Mouse (Mus musculus) T-cell, adult 2 months (primary cell): Measurements from ENCODE around the gene Trappc4.
"Not testable (repeated sequence)": the region's sequence is repeated elsewhere in the genome, so short reads cannot be mapped to it uniquely, and the experiment has no call there.

ENCODE experiments used
- DNase-seq: peaks from one replicate; pipeline ENCODE4 v3.0.0; 2022; ENCODE audit warnings: low spot score

Gene Trappc4

DNA sequence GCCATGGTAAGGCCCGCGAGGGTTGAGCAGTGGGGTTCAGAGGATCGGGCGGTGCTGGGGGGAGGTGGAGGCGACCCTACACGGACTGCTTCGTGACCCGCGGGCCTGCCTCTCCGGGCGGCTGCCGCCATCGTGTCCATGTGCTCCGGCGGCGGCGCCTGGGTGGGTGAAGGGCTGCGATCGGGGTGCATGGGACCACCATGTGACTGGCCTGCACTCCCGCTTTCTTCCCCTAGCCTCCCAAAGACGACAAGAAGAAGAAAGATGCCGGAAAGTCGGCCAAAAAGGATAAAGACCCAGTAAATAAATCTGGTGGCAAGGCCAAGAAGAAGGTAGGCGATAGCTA lies 325 bp upstream of the Trappc4 start:
- DNase-seq: no peak

DNA sequence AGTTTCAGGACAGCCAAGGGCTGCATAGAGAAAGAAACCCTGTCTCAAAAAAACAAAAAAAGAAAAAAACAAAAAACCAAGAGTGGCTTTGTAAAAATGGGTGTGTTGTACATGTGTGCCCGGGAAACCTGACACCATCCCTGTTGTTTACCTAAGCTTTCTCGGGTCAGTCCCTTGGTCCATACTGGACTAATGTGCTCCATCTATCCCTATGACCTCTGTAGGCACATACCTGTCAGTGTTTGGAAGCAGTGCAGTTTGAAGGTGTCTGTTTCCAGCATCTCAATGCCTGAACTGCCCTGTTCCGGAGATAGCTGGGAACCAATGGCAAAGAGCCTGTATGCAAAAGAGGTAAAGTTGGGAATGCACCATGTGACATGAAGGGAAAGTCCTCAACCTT lies 2.4 kb downstream of the Trappc4 start:
- DNase-seq: no peak

GRCm38 (mm10) chr9:44401081-44401480 lies 6.3 kb downstream of the Trappc4 start:
- DNase-seq: no peak

DNA sequence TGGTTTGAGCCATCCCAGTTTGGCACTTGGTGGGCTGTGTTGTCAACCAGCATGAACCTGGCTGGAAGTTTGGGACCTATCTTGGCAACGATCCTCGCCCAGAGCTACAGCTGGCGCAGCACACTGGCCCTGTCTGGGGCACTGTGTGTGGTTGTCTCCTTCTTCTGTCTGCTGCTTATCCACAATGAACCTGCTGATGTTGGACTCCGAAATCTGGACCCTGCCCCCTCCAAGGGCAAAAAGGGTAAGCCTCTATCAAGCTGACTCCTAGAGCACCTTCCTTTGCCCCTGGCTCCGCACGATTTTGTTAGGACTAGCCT lies 7.6 kb downstream of the Trappc4 start:
- DNase-seq: no peak

DNA sequence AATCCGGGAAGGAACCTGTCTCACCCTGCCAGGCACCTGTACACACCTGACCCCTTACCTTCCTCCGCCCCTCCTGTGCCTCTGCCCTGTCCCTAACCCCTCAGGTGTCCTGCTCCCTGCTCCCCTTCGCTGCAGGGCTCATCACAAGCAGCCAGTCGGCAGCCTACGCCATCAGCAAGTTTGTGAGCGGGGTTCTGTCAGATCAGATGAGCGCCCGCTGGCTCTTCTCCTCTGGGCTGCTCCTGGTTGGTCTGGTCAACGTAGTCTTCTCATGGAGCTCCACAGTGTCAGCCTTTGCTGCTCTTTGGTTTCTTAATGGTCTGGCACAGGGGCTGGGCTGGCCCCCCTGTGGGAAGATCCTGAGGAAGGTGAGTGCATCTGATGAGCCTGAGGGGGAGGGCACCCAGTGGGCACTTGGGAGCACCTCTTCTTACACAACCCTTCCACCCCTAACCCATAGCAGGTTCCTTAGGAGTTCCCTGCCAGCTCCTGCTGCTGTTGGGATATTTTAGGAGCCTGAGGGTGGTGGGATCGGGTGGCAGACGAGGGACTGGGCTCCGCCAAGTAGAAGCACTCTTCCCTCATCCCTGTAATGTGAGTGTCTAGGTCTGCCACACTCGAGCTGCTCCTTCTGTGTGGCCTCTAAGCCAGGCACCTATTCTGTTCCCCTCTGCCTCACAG lies 8.1 kb downstream of the Trappc4 start:
- DNase-seq: no peak

DNA sequence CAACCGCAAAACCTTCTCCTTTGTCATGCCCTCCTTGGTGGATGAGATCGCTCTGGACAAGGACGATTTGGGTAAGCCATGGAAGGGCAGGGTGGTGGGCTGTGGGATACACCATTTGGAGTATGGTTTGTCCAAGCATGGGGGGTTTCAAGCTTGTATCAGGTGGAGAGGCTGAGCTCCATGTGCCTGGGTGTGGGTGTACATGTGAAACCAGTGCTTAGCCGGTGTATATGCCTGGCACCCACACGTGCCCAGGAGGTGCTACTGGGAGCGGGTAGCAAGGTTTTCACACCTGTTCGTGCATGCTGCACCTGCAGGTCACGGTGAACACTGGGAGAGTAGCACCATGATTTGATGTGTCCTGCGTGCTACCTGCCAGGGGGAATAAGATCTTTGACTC lies 8.8 kb downstream of the Trappc4 start:
- no peak for DNase-seq

- no peak for DNase-seq
These were observed 9.3 kb downstream of the Trappc4 start for GRCm38 (mm10) chr9:44398087-44398486.

DNA sequence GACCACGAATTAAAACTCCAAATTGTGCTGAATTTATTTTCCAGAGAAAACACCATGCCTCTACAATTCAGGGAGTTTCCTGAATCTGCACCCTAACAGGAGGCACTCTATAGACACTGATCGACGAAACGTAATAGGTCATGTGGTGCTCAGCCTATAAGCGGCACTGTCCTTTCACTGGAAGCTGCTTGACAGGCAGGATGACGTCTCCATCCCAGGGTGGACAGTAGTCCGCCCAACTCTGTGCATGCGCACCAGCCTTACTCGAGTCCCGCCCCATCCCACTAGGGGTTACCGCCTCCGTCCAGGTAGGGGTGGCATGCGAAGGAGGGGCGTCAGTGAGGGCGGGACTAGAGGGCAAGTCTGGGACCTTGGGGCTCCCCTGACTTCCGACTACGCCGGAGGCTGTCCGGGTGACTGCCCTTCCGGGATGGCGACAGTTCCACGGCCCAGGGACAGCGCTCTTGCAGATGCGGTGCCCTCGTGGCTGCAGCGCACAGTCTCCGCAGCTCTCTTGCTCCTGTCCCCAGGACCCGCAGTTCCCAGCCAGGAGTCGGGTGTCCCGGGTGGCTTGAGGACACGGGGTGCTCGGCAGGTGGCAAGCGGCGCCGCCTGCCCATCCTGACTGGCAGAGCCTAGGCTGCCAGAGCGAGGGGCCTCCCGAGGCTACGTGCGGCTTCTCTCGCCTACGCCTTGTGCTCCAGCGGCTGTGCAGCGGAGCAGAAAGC lies 10.6 kb downstream of the Trappc4 start, which contains the start of gene Slc37a4:
Slc37a4 (plus strand) TSS at position 169 of the 728 bp plus-strand sequence.
- DNase-seq: peak; percentile 93

- peak; percentile 53 for DNase-seq
These were observed 15.9 kb downstream of the Trappc4 start for GRCm38 (mm10) chr9:44391466-44391865.

DNA sequence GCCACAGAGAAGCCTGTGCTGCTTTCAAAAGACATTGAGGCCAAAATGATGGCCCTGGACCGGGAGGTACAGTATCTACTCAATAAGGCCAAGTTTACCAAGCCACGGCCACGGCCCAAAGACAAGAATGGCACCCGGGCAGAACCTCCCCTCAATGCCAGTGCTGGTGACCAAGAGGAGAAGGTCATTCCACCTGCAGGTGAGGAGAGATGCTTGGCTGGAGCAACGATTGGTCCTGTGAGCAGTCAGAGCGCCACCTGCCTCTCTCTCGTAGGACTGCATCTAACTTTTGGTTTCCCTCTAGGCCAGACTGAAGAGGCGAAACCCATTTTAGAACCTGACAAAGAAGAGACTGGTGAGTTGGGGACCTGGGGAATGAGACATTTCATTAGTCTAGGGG lies 18.1 kb downstream of the Trappc4 start:
- DNase-seq: peak; percentile 50

DNA sequence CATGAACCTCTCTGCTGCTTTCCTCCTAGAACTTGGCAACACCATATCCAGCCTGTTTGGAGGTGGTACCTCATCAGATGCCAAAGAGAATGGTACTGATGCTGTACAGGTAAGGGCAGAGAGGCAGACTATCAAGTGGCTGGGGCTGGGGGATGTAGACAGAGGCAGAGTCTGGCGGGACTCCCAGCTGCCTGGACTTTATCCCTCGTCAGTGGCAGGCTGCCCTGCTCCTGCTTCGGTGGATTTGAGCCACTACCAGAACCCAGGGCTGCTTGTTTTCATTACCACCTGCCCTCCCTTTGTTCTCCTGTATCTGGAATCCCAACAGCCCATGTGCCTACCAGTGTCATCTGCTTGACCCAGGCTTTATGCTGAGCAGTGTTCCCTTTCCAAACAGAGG lies 20.2 kb downstream of the Trappc4 start:
- DNase-seq: no peak

DNA sequence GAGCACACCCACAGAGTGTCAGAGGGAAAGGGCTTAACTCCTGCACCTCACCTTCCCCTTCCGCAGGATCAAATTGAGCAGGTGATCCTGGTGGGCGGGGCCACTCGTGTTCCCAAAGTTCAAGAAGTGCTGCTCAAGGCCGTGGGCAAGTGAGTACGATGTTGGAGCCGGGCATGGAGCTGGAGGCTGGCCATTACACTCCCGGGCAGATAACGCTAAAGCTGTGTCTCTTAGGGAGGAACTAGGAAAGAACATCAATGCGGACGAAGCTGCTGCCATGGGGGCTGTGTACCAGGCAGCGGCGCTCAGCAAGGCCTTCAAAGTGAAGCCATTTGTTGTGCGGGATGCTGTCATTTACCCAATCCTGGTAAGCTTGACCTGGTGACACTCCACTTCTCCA lies 22.8 kb downstream of the Trappc4 start:
- DNase-seq: no peak

GRCm38 (mm10) chr9:44379862-44380261 lies 27.5 kb downstream of the Trappc4 start:
- DNase-seq: no peak

- DNase-seq: peak; percentile 100
These were observed 28.2 kb downstream of the Trappc4 start, which contains the start of gene Hyou1 for GRCm38 (mm10) chr9:44379054-44379834. Hyou1 (plus strand) TSS chr9:44379490.

DNA sequence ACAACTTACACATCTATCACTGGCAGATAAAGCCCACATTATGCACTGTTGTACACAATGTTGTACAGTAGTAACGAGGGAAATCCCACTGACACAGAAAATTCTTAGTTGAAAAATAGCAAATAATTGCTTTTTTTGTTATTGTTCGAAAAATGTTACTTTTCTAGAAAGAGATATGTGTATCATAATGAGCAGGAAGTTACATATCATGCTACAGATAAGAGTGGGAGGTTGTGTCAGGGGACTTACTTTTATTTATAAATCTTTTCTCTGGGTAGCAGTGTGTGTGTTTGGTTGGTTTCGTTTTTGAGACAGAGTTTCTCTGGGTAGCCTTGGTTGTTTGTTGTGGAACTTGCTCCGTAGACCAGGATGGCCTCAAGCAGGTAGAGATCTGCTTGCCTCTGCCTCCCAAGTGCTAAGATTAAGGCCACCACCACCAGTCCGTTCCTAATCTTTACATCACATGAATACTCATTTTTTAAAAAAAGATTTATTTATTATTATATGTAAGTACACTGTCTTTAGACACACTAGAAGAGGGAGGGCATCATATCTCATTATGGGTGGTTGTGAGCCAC lies 29.2 kb downstream of the Trappc4 start:
- peak; percentile 23 for DNase-seq

GRCm38 (mm10) chr9:44377335-44377734 lies 30.1 kb downstream of the Trappc4 start:
- DNase-seq: not testable (repeated sequence)

DNA sequence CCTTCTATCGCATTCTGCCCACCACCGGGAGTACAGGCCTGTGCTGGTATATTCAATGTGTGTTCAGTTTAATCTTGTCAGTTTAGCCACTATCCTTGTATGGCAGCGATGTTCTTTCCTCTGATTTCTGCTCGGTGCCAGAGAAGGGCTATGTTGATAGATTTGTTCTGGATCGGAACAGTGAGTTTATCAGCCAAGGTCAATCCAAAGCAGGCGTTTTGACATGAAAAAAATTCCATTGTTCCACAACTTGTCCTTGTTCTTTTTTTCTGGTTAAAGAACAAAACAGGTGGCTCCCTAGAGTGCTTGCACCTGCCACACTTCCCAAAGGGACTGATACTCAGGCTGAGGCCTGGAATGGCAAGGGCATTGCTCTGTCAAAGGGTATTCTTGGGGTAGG lies 31.3 kb downstream of the Trappc4 start:
- no peak for DNase-seq

GRCm38 (mm10) chr9:44373386-44373785 lies 34.0 kb downstream of the Trappc4 start:
- no peak for DNase-seq

GRCm38 (mm10) chr9:44364480-44364879 lies 42.9 kb downstream of the Trappc4 start:
- DNase-seq: peak; percentile 31

DNA sequence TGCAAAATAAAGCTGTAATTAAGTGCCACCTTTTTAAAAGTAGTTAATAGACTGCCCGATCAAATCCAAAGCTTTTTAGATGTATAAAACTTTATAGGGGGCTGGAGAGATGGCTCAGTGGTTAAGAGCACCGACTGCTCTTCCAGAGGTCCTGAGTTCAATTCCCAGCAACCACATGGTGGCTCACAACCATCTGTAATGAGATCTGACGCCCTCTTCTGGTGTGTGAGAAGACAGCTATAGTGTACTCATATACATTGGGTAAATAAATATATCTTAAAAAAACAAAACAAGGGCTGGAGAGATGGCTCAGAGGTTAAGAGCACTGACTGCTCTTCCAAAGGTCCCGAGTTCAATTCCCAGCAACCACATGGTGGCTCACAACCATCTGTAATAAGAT lies 45.5 kb downstream of the Trappc4 start:
- DNase-seq: not testable (repeated sequence)

GRCm38 (mm10) chr9:44361190-44361917 lies 46.0 kb downstream of the Trappc4 start, which contains the start of gene Vps11:
Vps11 (minus strand) TSS chr9:44361670.
- peak; percentile 96 for DNase-seq

DNA sequence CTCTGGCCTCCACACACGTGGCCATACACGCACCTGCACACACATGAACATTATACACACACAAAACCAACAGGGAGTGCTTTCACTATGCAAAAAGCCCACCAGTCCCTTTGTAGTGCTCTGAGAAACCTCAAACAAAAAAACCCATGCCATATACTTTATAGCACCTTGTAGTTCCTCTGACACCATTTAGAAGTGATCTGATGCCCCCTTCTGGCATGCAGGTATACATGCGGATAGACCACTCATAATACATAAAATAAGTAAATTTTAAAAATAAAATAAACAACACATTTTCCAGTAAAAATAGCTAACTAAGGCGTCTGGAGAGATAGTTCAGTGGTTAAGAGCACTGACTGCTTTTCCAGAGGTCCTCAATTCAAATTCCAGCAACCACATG lies 50.2 kb downstream of the Trappc4 start:
- DNase-seq: peak; percentile 42
